1 mouse cellular context compared by ENCODE assay signal in the genomic region with DNA sequence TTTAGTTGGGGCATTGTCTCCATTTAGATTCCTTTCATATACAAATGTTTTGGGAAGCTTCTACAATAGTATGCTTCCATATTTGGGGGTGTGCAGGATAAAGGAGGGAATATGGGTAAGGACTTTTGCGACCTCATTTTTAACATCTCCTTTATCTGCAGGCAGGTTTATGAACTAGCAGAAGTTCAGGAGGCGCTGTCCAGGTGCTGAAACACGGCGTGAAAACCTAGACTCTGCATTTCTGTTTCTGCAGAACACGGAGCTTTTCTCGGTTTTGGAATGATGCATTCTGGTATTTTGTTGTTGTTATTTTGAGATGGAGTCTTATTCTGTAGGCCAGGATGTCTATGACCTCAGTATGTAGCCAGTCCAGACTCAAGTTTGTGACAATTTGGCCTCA.
TF ChIP-seq lines count a peak whose summit lies in the region.

No protein-coding gene starts in this region.

TF ChIP-seq in MEL, 35 proteins besides CTCF, POLR2A, EP300 and RAD21:
- TF ChIP-seq ZMIZ1 (IDR thresholded peaks at IDR 0.05; ENCODE audit: low read depth, low read length): no peak
- TF ChIP-seq USF1 (IDR thresholded peaks at IDR 0.05; ENCODE audit: low read depth, low read length): no peak
- peak; percentile 84 for TF ChIP-seq SIN3A (IDR thresholded peaks at IDR 0.05; ENCODE audit: low read length)
- no peak for TF ChIP-seq GATA1 (IDR thresholded peaks at IDR 0.05; ENCODE audit: low read depth, low read length)
- no peak for TF ChIP-seq ZC3H11A (IDR thresholded peaks at IDR 0.05; ENCODE audit: low read depth, low read length)
- TF ChIP-seq JUND (IDR thresholded peaks at IDR 0.05; ENCODE audit: low read depth, low read length): no peak
- no peak for TF ChIP-seq ELF1 (IDR thresholded peaks at IDR 0.05; ENCODE audit: low read depth, low read length)
- no peak for TF ChIP-seq BHLHE40 (IDR thresholded peaks at IDR 0.05; ENCODE audit: borderline replicate concordance, low read depth, low read length)
- TF ChIP-seq MAFK (IDR thresholded peaks at IDR 0.05; ENCODE audit: borderline replicate concordance, low read depth, low read length): no peak
- TF ChIP-seq MXI1 (IDR thresholded peaks at IDR 0.05; ENCODE audit: low read depth, low read length): peak; percentile 72
- no peak for TF ChIP-seq UBTF (IDR thresholded peaks at IDR 0.05; ENCODE audit: borderline replicate concordance, insufficient read depth, low read depth, low read length)
- TF ChIP-seq POLR2AphosphoS2 (IDR thresholded peaks at IDR 0.05; ENCODE audit: low read length): no peak
- TF ChIP-seq SMC3 (IDR thresholded peaks at IDR 0.05; ENCODE audit: low read depth, low read length): no peak
- TF ChIP-seq MAX (IDR thresholded peaks at IDR 0.05; ENCODE audit: low read length): no peak
- no peak for TF ChIP-seq MYC (IDR thresholded peaks at IDR 0.05; ENCODE audit: low read depth, low read length)
- no peak for TF ChIP-seq MYB (IDR thresholded peaks at IDR 0.05; ENCODE audit: low read depth, low read length)
